Mouse (Mus musculus): Measurements from ENCODE around the gene Ano6. TPM values are rescaled to one million over a fixed set of nuclear protein-coding genes. Genes with fewer than 3 reads are reported as not detected.

The Ano6 gene
- polyA plus RNA-seq, 1 experiment: 104 TPM

GRCm38 (mm10) chr15:95902396-95902795, 111.8 kb downstream of the Ano6 start:
- 98% methylated on average over 5 of the region's 5 CpGs for WGBS
- DNase-seq: no peak
- Histone ChIP-seq H3K4me3 (ENCODE audit: control insufficient read depth, insufficient read depth, low read length) (no peak overlapping the region), H3K27ac (ENCODE audit: control insufficient read depth, insufficient read depth, low read length) (no peak overlapping the region), H3K4me1 (replicated peaks; ENCODE audit: control insufficient read depth, insufficient read depth, low read length) (peaks cover 3% of the 10 kb centered on the region), H3K27me3 (ENCODE audit: control insufficient read depth, insufficient read depth, low read length) (no peaks in the 10 kb centered on the region), H3K36me3 (ENCODE audit: control insufficient read depth, insufficient read depth, low read length) (peaks cover 3% of the 10 kb centered on the region)
- TF ChIP-seq CTCF (IDR thresholded peaks at IDR 0.05; ENCODE audit: borderline replicate concordance, control insufficient read depth, extremely low read depth, insufficient read depth, low read length, poor library complexity): no peak
- TF ChIP-seq POLR2A (IDR thresholded peaks at IDR 0.05; ENCODE audit: control insufficient read depth, extremely low read depth, insufficient read depth, low read length, poor library complexity): no peak

- WGBS: 89% methylated on average over 14 of the region's 14 CpGs
- Histone ChIP-seq H3K4me1 (replicated peaks; ENCODE audit: control insufficient read depth, insufficient read depth, low read length) (peaks cover 3% of the 10 kb centered on the region), H3K27ac (ENCODE audit: control insufficient read depth, insufficient read depth, low read length) (no peak overlapping the region)
Observed at GRCm38 (mm10) chr15:95904247-95904646, 113.6 kb downstream of the Ano6 start.

GRCm38 (mm10) chr15:95906017-95906749, 115.5 kb downstream of the Ano6 start:
- TF ChIP-seq POLR2A (IDR thresholded peaks at IDR 0.05; ENCODE audit: control insufficient read depth, extremely low read depth, insufficient read depth, low read length, poor library complexity) (no peak), CTCF (IDR thresholded peaks at IDR 0.05; ENCODE audit: borderline replicate concordance, control insufficient read depth, extremely low read depth, insufficient read depth, low read length, poor library complexity) (no peak)
- 41% methylated on average over 7 of the region's 7 CpGs for WGBS
- DNase-seq: no peak
- peaks cover 8% of the 10 kb centered on the region for H3K36me3 ChIP-seq (ENCODE audit: control insufficient read depth, insufficient read depth, low read length)
- H3K4me1 ChIP-seq (replicated peaks; ENCODE audit: control insufficient read depth, insufficient read depth, low read length): peaks cover 3% of the 10 kb centered on the region
- H3K27me3 ChIP-seq (ENCODE audit: control insufficient read depth, insufficient read depth, low read length): no peaks in the 10 kb centered on the region
- no peak overlapping the region for H3K27ac ChIP-seq (ENCODE audit: control insufficient read depth, insufficient read depth, low read length)
- no peak overlapping the region for H3K4me3 ChIP-seq (ENCODE audit: control insufficient read depth, insufficient read depth, low read length)

More at GRCm38 (mm10) chr15:95904247-95904646, 113.6 kb downstream of the Ano6 start:
- H3K27me3 ChIP-seq (ENCODE audit: control insufficient read depth, insufficient read depth, low read length): no peaks in the 10 kb centered on the region
- peaks cover 8% of the 10 kb centered on the region for H3K36me3 ChIP-seq (ENCODE audit: control insufficient read depth, insufficient read depth, low read length)
- TF ChIP-seq CTCF (IDR thresholded peaks at IDR 0.05; ENCODE audit: borderline replicate concordance, control insufficient read depth, extremely low read depth, insufficient read depth, low read length, poor library complexity) (no peak), POLR2A (IDR thresholded peaks at IDR 0.05; ENCODE audit: control insufficient read depth, extremely low read depth, insufficient read depth, low read length, poor library complexity) (no peak)
- H3K4me3 ChIP-seq (ENCODE audit: control insufficient read depth, insufficient read depth, low read length): no peak overlapping the region
- DNase-seq: no peak

GRCm38 (mm10) chr15:95906891-95907290, 116.2 kb downstream of the Ano6 start:
- Histone ChIP-seq H3K4me1 (replicated peaks; ENCODE audit: control insufficient read depth, insufficient read depth, low read length) (peaks cover 3% of the 10 kb centered on the region), H3K27me3 (ENCODE audit: control insufficient read depth, insufficient read depth, low read length) (no peaks in the 10 kb centered on the region), H3K27ac (ENCODE audit: control insufficient read depth, insufficient read depth, low read length) (no peak overlapping the region), H3K4me3 (ENCODE audit: control insufficient read depth, insufficient read depth, low read length) (no peak overlapping the region), H3K36me3 (ENCODE audit: control insufficient read depth, insufficient read depth, low read length) (peaks cover 8% of the 10 kb centered on the region)
- no peak for TF ChIP-seq POLR2A (IDR thresholded peaks at IDR 0.05; ENCODE audit: control insufficient read depth, extremely low read depth, insufficient read depth, low read length, poor library complexity)
- TF ChIP-seq CTCF (IDR thresholded peaks at IDR 0.05; ENCODE audit: borderline replicate concordance, control insufficient read depth, extremely low read depth, insufficient read depth, low read length, poor library complexity): no peak
- DNase-seq: no peak
- 68% methylated on average over 1 of the region's 1 CpGs for WGBS

GRCm38 (mm10) chr15:95907337-95907736, 116.7 kb downstream of the Ano6 start:
- H3K27ac ChIP-seq (ENCODE audit: control insufficient read depth, insufficient read depth, low read length): no peak overlapping the region
- H3K4me3 ChIP-seq (ENCODE audit: control insufficient read depth, insufficient read depth, low read length): no peak overlapping the region
- peaks cover 10% of the 10 kb centered on the region for H3K36me3 ChIP-seq (ENCODE audit: control insufficient read depth, insufficient read depth, low read length)
- no peak for DNase-seq
- no peak for TF ChIP-seq POLR2A (IDR thresholded peaks at IDR 0.05; ENCODE audit: control insufficient read depth, extremely low read depth, insufficient read depth, low read length, poor library complexity)
- no peak for TF ChIP-seq CTCF (IDR thresholded peaks at IDR 0.05; ENCODE audit: borderline replicate concordance, control insufficient read depth, extremely low read depth, insufficient read depth, low read length, poor library complexity)
- WGBS: 93% methylated on average over 10 of the region's 10 CpGs
- H3K4me1 ChIP-seq (replicated peaks; ENCODE audit: control insufficient read depth, insufficient read depth, low read length): peaks cover 3% of the 10 kb centered on the region
- no peaks in the 10 kb centered on the region for H3K27me3 ChIP-seq (ENCODE audit: control insufficient read depth, insufficient read depth, low read length)

- TF ChIP-seq POLR2A (IDR thresholded peaks at IDR 0.05; ENCODE audit: control insufficient read depth, extremely low read depth, insufficient read depth, low read length, poor library complexity) (no peak), CTCF (IDR thresholded peaks at IDR 0.05; ENCODE audit: borderline replicate concordance, control insufficient read depth, extremely low read depth, insufficient read depth, low read length, poor library complexity) (no peak)
- DNase-seq: no peak
- Histone ChIP-seq H3K4me3 (ENCODE audit: control insufficient read depth, insufficient read depth, low read length) (no peak overlapping the region), H3K27me3 (ENCODE audit: control insufficient read depth, insufficient read depth, low read length) (no peaks in the 10 kb centered on the region), H3K4me1 (replicated peaks; ENCODE audit: control insufficient read depth, insufficient read depth, low read length) (peaks cover 3% of the 10 kb centered on the region), H3K36me3 (ENCODE audit: control insufficient read depth, insufficient read depth, low read length) (peaks cover 15% of the 10 kb centered on the region), H3K27ac (ENCODE audit: control insufficient read depth, insufficient read depth, low read length) (no peak overlapping the region)
- 98% methylated on average over 1 of the region's 1 CpGs for WGBS
Observed at GRCm38 (mm10) chr15:95907909-95908308, 117.3 kb downstream of the Ano6 start.

Measured in thymus, adult 2 months (tissue).